In the genomic region with DNA sequence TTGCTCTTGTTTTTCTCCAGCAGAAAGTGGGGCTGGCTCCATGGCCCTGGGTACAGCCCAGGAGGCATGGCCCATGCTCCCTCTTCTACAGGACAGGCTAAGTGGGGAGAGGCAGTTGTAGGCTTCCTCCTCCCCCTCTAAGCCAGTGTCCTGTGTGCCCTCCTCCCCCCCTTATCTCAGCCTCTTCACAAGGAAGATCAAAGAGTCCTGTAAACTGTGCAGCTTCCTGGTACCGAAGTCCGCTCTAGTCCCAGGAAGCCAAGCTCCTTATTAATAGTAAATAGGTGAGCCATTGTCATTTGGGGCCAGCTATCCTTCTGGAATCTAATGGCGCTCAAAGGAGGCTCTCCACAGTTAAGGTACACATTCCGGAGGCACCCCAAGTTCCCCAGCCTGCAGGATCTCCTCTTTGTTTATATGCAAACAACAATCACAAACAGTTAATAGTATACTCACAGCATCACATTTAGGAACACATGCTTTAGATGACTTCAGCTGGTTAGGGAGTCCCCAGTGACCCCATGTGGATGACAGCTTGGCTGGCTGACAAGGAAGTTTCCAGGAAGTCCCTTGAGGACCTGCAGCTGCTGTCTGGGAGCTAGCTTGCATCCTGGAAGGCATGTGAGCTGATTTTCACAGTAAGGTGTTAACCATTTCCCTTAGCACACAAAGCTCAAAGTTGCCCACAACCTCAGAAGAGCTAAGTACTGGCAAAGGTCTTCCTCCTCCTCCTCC, we compare ENCODE assay signal across 12 mouse cellular contexts. TPM values are rescaled to one million over a fixed set of nuclear protein-coding genes. Genes with fewer than 3 reads are reported as not detected.
DNase-seq lines count a peak whose midpoint lies in the region; ATAC-seq and TF ChIP-seq lines count a peak whose summit lies in the region.
"Had no signal": no experiment of that assay in that cellular context is flagged by ENCODE, and none has a peak within 500 bp of the region (broad histone marks: within the 10 kb centered on the region; RNA-seq: fewer than 3 reads in every experiment).

No protein-coding gene starts in this region.

- H3K4me1 ChIP-seq in heart, adult 2 months (ENCODE audit: control insufficient read depth, insufficient read depth, low read length), result peaks cover 13% of the 10 kb centered on the region
- peaks cover 6% of the 10 kb centered on the region for H3K4me1 ChIP-seq in heart, embryonic 12.5 days (replicated peaks)
- peaks cover 14% of the 10 kb centered on the region; the same call in 1 of the 2 replicates for H3K4me1 ChIP-seq in intestine, postnatal 0 days (replicated peaks; ENCODE audit: control insufficient read depth, insufficient read depth, low read length)
- H3K4me1 ChIP-seq in lung, embryonic 16.5 days (replicated peaks; ENCODE audit: control insufficient read depth, insufficient read depth, low read length), result peaks cover 21% of the 10 kb centered on the region
- H3K4me1 ChIP-seq in neural tube, embryonic 15.5 days, result 0 out of 2 replicates have a peak, but pooled peaks cover 3% of the 10 kb centered on the region

- peak; percentile 65 for DNase-seq in heart, adult 2 months
- peak; percentile 41 for DNase-seq in gastrocnemius, adult 18-20 months (ENCODE audit: low spot score)
- DNase-seq in frontal cortex, adult 2 months (ENCODE audit: extremely low spot score in 1 of 2, low spot score in 1 of 2), result no peak
- no peak for DNase-seq in left cerebral cortex, adult 8-10 months (ENCODE audit: low spot score in 2 of 2)
- DNase-seq: cerebellum, adult 18-20 months had no signal

- no peak overlapping the region for H3K4me3 ChIP-seq in heart, adult 2 months
- H3K4me3 ChIP-seq in heart, embryonic 12.5 days, result no peak overlapping the region
- no peak overlapping the region for H3K4me3 ChIP-seq in intestine, postnatal 0 days (ENCODE audit: low read depth, low read length)
- no peak overlapping the region for H3K4me3 ChIP-seq in lung, embryonic 16.5 days (ENCODE audit: low read length)
- H3K4me3 ChIP-seq in neural tube, embryonic 15.5 days (replicated peaks), result no peak overlapping the region
- H3K4me3 ChIP-seq: heart, embryonic 13.5 days had no signal

- no peak for TF ChIP-seq POLR2A in heart, adult 2 months (IDR thresholded peaks at IDR 0.05; ENCODE audit: insufficient read depth, low read depth, low read length)

- no peaks in the 10 kb centered on the region for H3K36me3 ChIP-seq in heart, adult 2 months (ENCODE audit: control insufficient read depth, insufficient read depth, low read length)
- H3K36me3 ChIP-seq in heart, embryonic 12.5 days, result no peaks in the 10 kb centered on the region
- no peaks in the 10 kb centered on the region for H3K36me3 ChIP-seq in intestine, postnatal 0 days (ENCODE audit: control insufficient read depth, insufficient read depth)
- no peaks in the 10 kb centered on the region for H3K36me3 ChIP-seq in lung, embryonic 16.5 days (ENCODE audit: control insufficient read depth, insufficient read depth, low read length)
- H3K36me3 ChIP-seq in neural tube, embryonic 15.5 days, result no peaks in the 10 kb centered on the region
- H3K36me3 ChIP-seq: heart, embryonic 13.5 days had no signal

- no peak overlapping the region for H3K27ac ChIP-seq in heart, adult 2 months
- no peak overlapping the region for H3K27ac ChIP-seq in heart, embryonic 12.5 days (ENCODE audit: poor library complexity, severe bottlenecking)
- peak overlapping the region; percentile 66 for H3K27ac ChIP-seq in intestine, postnatal 0 days (ENCODE audit: low read depth, low read length)
- H3K27ac ChIP-seq in lung, embryonic 16.5 days (ENCODE audit: low read length), result peak overlapping the region; percentile 83
- no peak overlapping the region for H3K27ac ChIP-seq in neural tube, embryonic 15.5 days (replicated peaks)
- H3K27ac ChIP-seq: heart, embryonic 13.5 days had no signal

- intact Hi-C loops in heart, adult 2 months (cut with DNase I), result no loop called here

- TF ChIP-seq EP300 in heart, adult 2 months (IDR thresholded peaks at IDR 0.05; ENCODE audit: insufficient read depth, low read depth, low read length), result peak; percentile 70; the same call in 1 of the 2 replicates

- ATAC-seq in heart, embryonic 12.5 days (ENCODE audit: insufficient number of reproducible peaks, low FRiP score), result no peak
- ATAC-seq in intestine, postnatal 0 days, result peak; percentile 90
- peak; percentile 67 for ATAC-seq in lung, embryonic 16.5 days (ENCODE audit: low read depth)
- no peak for ATAC-seq in neural tube, embryonic 15.5 days (ENCODE audit: low FRiP score)
- ATAC-seq: CD4-positive, CD25-positive, alpha-beta regulatory T cell, adult 4 months had no signal

- H3K4me2 ChIP-seq in heart, embryonic 12.5 days, result no peak overlapping the region
- 0 out of 2 replicates have a peak overlapping the region, but pooled peaks have one; percentile 3 for H3K4me2 ChIP-seq in intestine, postnatal 0 days (replicated peaks; ENCODE audit: low read depth)
- H3K4me2 ChIP-seq in lung, embryonic 16.5 days (ENCODE audit: low read depth, low read length), result no peak overlapping the region
- H3K4me2 ChIP-seq in neural tube, embryonic 15.5 days, result no peak overlapping the region
- H3K4me2 ChIP-seq: heart, embryonic 13.5 days had no signal

- no peak for TF ChIP-seq CTCF in heart, adult 2 months (IDR thresholded peaks at IDR 0.05)
- TF ChIP-seq CTCF in intestine, postnatal 0 days (IDR thresholded peaks at IDR 0.05; ENCODE audit: low read depth), result no peak

- no peaks in the 10 kb centered on the region for H3K27me3 ChIP-seq in heart, adult 2 months (ENCODE audit: control insufficient read depth, insufficient read depth, low read length)
- 0 out of 2 replicates have a peak, but pooled peaks cover 3% of the 10 kb centered on the region for H3K27me3 ChIP-seq in heart, embryonic 12.5 days (replicated peaks)
- H3K27me3 ChIP-seq in intestine, postnatal 0 days (replicated peaks; ENCODE audit: control insufficient read depth, insufficient read depth, low read length), result no peaks in the 10 kb centered on the region
- H3K27me3 ChIP-seq in lung, embryonic 16.5 days (ENCODE audit: control insufficient read depth, insufficient read depth, low read depth, low read length), result no peaks in the 10 kb centered on the region
- H3K27me3 ChIP-seq in neural tube, embryonic 15.5 days (replicated peaks), result no peaks in the 10 kb centered on the region; the same call in 1 of the 2 replicates
- H3K27me3 ChIP-seq: heart, embryonic 13.5 days had no signal

- 51% methylated on average over 4 of the region's 4 CpGs for WGBS in heart, adult 2 months
- 43% methylated on average over 4 of the region's 4 CpGs for WGBS in heart, embryonic 12.5 days
- WGBS in intestine, postnatal 0 days, result 19% methylated on average over 4 of the region's 4 CpGs
- 25% methylated on average over 4 of the region's 4 CpGs for WGBS in lung, embryonic 16.5 days
- WGBS in neural tube, embryonic 15.5 days, result 63% methylated on average over 4 of the region's 4 CpGs

- no peak overlapping the region for H3K9ac ChIP-seq in heart, adult 2 months (ENCODE audit: low read depth, low read length)
- H3K9ac ChIP-seq in heart, embryonic 12.5 days, result no peak overlapping the region
- H3K9ac ChIP-seq in intestine, postnatal 0 days (ENCODE audit: low read depth, low read length), result no peak overlapping the region
- H3K9ac ChIP-seq in lung, embryonic 16.5 days (ENCODE audit: low read length), result no peak overlapping the region
- no peak overlapping the region for H3K9ac ChIP-seq in neural tube, embryonic 15.5 days (replicated peaks)
- H3K9ac ChIP-seq: heart, embryonic 13.5 days had no signal

- H3K79me2 ChIP-seq in heart, adult 2 months (replicated peaks; ENCODE audit: control insufficient read depth, insufficient read depth, low read length), result no peaks in the 10 kb centered on the region

- H3K9me3 ChIP-seq in heart, embryonic 12.5 days (replicated peaks), result no peaks in the 10 kb centered on the region
- H3K9me3 ChIP-seq in intestine, postnatal 0 days (ENCODE audit: control insufficient read depth), result no peaks in the 10 kb centered on the region
- H3K9me3 ChIP-seq in lung, embryonic 16.5 days (ENCODE audit: control insufficient read depth, low read length), result no peaks in the 10 kb centered on the region
- H3K9me3 ChIP-seq in neural tube, embryonic 15.5 days (replicated peaks), result no peaks in the 10 kb centered on the region
- H3K9me3 ChIP-seq: heart, embryonic 13.5 days had no signal

RNA-seq across cellular contexts. Expression of gene Gpam, which starts 9.8 kb away (rescaled TPM):
- total RNA-seq in heart, adult 2 months (2021), result 100 to 1,000 TPM; 149 to 173 TPM
- 75.4 and 121 TPM in 2 replicates for polyA plus RNA-seq in heart, adult 2 months (2012; rRNA removed)
- 11.9 and 12.8 TPM in 2 replicates for polyA plus RNA-seq in heart, embryonic 12.5 days (2016; fragmentation: Nextera tagmentation; extraction: Ambion mirVana)
- 100 to 1,000 TPM in 1 of 2 experiments, 10 to 100 TPM in 1; 90.7 to 133 TPM for total RNA-seq in gastrocnemius, adult 18-20 months (2021)
- 6.3 and 6.6 TPM in 2 replicates for polyA plus RNA-seq in intestine, postnatal 0 days (2015; fragmentation: Nextera tagmentation; extraction: Ambion mirVana)
- 37.4 and 37.7 TPM in 2 replicates for polyA plus RNA-seq in lung, embryonic 16.5 days (2015; fragmentation: Nextera tagmentation; extraction: Ambion mirVana)
- 38.3 and 46.9 TPM in 2 replicates for polyA plus RNA-seq in frontal cortex, adult 2 months (2012; rRNA removed)
- 18.1 and 18.9 TPM in 2 replicates for polyA plus RNA-seq in neural tube, embryonic 15.5 days (2015; fragmentation: Nextera tagmentation; extraction: Ambion mirVana)
- 10 to 100 TPM; 42.7 to 58.3 (median 51.8) TPM for total RNA-seq in left cerebral cortex, adult 8-10 months (2022)

RNA-seq across cellular contexts. Expression of gene Tectb, which starts 43.7 kb away (rescaled TPM):
- total RNA-seq in heart, adult 2 months (2021), result under 1 TPM; 0.16 to 0.23 TPM
- 0.21 and 0.29 TPM in 2 replicates for polyA plus RNA-seq in heart, adult 2 months (2012; rRNA removed)
- not detected in 2 replicates for polyA plus RNA-seq in heart, embryonic 12.5 days (2016; fragmentation: Nextera tagmentation; extraction: Ambion mirVana)
- total RNA-seq in gastrocnemius, adult 18-20 months (2021), result not detected
- polyA plus RNA-seq in intestine, postnatal 0 days (2015; fragmentation: Nextera tagmentation; extraction: Ambion mirVana), result not detected in 2 replicates
- 0.30 and 0.48 TPM in 2 replicates for polyA plus RNA-seq in lung, embryonic 16.5 days (2015; fragmentation: Nextera tagmentation; extraction: Ambion mirVana)
- polyA plus RNA-seq in frontal cortex, adult 2 months (2012; rRNA removed), result 0.11 and 0.18 TPM in 2 replicates
- polyA plus RNA-seq in neural tube, embryonic 15.5 days (2015; fragmentation: Nextera tagmentation; extraction: Ambion mirVana), result not detected in 2 replicates
- under 1 TPM in 2 of 4 experiments, not detected in 2; 0.21 TPM for total RNA-seq in left cerebral cortex, adult 8-10 months (2022)
- total RNA-seq: left cerebral cortex, postnatal 36 days had no signal
- polyA plus RNA-seq: CD4-positive, CD25-positive, alpha-beta regulatory T cell, adult 4 months; heart, embryonic 13.5 days had no signal

Comparison
In these comparisons a context has a peak if more than half of its experiments do, and no peak if none do; other contexts are left out.
1. DNase-seq: peak in heart, adult 2 months (2 of 2) and gastrocnemius, adult 18-20 months (single experiment); none in frontal cortex, adult 2 months (0 of 2) and left cerebral cortex, adult 8-10 months (0 of 2).
2. H3K27ac ChIP-seq: peak in intestine, postnatal 0 days (single experiment) and lung, embryonic 16.5 days (single experiment); none in heart, adult 2 months (single experiment), heart, embryonic 12.5 days (single experiment) and neural tube, embryonic 15.5 days (single experiment).
3. ATAC-seq: peak in intestine, postnatal 0 days (single experiment) and lung, embryonic 16.5 days (single experiment); none in heart, embryonic 12.5 days (single experiment) and neural tube, embryonic 15.5 days (single experiment).